Mouse (Mus musculus): Measurements from ENCODE around the gene Scrt2.
A peak's percentile ranks its signal among the peaks of the same experiment; 100 is the strongest.
"Not testable (repeated sequence)": the region's sequence is repeated elsewhere in the genome, so short reads cannot be mapped to it uniquely, and the experiment has no call there.

Gene Scrt2

GRCm38 (mm10) chr2:152080685-152081541, at the start of gene Scrt2:
Gene Scrt2 (plus strand): TSS chr2:152081529.
- no peak for DNase-seq (ENCODE audit: low spot score)

GRCm38 (mm10) chr2:152040101-152040500, 41.2 kb upstream of the Scrt2 start:
- no peak for DNase-seq (ENCODE audit: low spot score)

- no peak for DNase-seq (ENCODE audit: low spot score)
Measured at GRCm38 (mm10) chr2:152047116-152048002, 34.0 kb upstream of the Scrt2 start.

- DNase-seq (ENCODE audit: low spot score): no peak
Measured at GRCm38 (mm10) chr2:152048003-152048980, 33.0 kb upstream of the Scrt2 start.

GRCm38 (mm10) chr2:152048981-152049441, 32.3 kb upstream of the Scrt2 start:
- DNase-seq (ENCODE audit: low spot score): no peak

- DNase-seq (ENCODE audit: low spot score): no peak
Measured at GRCm38 (mm10) chr2:152049611-152050270, 31.6 kb upstream of the Scrt2 start.

- no peak for DNase-seq (ENCODE audit: low spot score)
Measured at GRCm38 (mm10) chr2:152050316-152050715, 31.0 kb upstream of the Scrt2 start.

- no peak for DNase-seq (ENCODE audit: low spot score)
Measured at GRCm38 (mm10) chr2:152051985-152052384, 29.3 kb upstream of the Scrt2 start.

GRCm38 (mm10) chr2:152055406-152055805, 25.9 kb upstream of the Scrt2 start:
- DNase-seq (ENCODE audit: low spot score): no peak

- peak; percentile 45 for DNase-seq (ENCODE audit: low spot score)
Measured at GRCm38 (mm10) chr2:152056368-152057251, 24.7 kb upstream of the Scrt2 start.

- DNase-seq (ENCODE audit: low spot score): no peak
Measured at GRCm38 (mm10) chr2:152057252-152057563, 24.1 kb upstream of the Scrt2 start.

GRCm38 (mm10) chr2:152062817-152063216, 18.5 kb upstream of the Scrt2 start:
- DNase-seq (ENCODE audit: low spot score): not testable (repeated sequence)

- no peak for DNase-seq (ENCODE audit: low spot score)
Measured at GRCm38 (mm10) chr2:152068660-152069433, 12.5 kb upstream of the Scrt2 start.

- DNase-seq (ENCODE audit: low spot score): no peak
Measured at GRCm38 (mm10) chr2:152069434-152069786, 11.9 kb upstream of the Scrt2 start.

GRCm38 (mm10) chr2:152069941-152070340, 11.4 kb upstream of the Scrt2 start:
- no peak for DNase-seq (ENCODE audit: low spot score)

GRCm38 (mm10) chr2:152074521-152074920, 6.8 kb upstream of the Scrt2 start:
- no peak for DNase-seq (ENCODE audit: low spot score)

- DNase-seq (ENCODE audit: low spot score): no peak
Measured at GRCm38 (mm10) chr2:152075294-152075889, 5.9 kb upstream of the Scrt2 start.

- DNase-seq (ENCODE audit: low spot score): peak; percentile 66
Measured at GRCm38 (mm10) chr2:152077337-152077736, 4.0 kb upstream of the Scrt2 start.
